Mouse (Mus musculus) cerebellum, adult 2 months (tissue): Measurements from ENCODE around the gene Spata46.

Experiments used
- CTCF ChIP-seq: fragments of 200-500 bp; IDR thresholded peaks from 2 replicates; pipeline ENCODE4 v1.5.1; 2011; ENCODE audit warnings: low read depth, mild to moderate bottlenecking, control low read depth, low read length, moderate library complexity, borderline replicate concordance; ENCODE audit not compliant: insufficient read depth
- POLR2A ChIP-seq: fragments of 200-500 bp; IDR thresholded peaks from 2 replicates; pipeline ENCODE4 v1.6.1; 2011; ENCODE audit warnings: low read length, control low read depth, borderline replicate concordance; ENCODE audit not compliant: insufficient read depth

- TF ChIP-seq CTCF (no peak), POLR2A (no peak)
These were observed 37.9 kb upstream of the Spata46 start for GRCm38 (mm10) chr1:170270696-170271095.
